Mouse (Mus musculus) CD4-positive, CD25-positive, alpha-beta regulatory T cell (primary cell): ENCODE results near the gene Ccl17. TPM values are rescaled to one million over a fixed set of nuclear protein-coding genes. Genes with fewer than 3 reads are reported as not detected.

Experiments used
- polyA plus RNA-seq: library from polyadenylated mRNA; unstranded; fragments of 100-300 nt; shearing (Covaris generic); gene quantifications from one replicate; pipeline ENCODE4 v1.2.1, GENCODE M21; 2017

Ccl17 gene
- polyA plus RNA-seq: not detected

GRCm38 (mm10) chr8:94810153-94810552, at the start of gene Ccl17:
Gene Ccl17 (plus strand): TSS chr8:94810453.

GRCm38 (mm10) chr8:94771941-94772670, 38.1 kb upstream of the Ccl17 start, which contains the start of gene Cx3cl1:
Gene Cx3cl1 (plus strand): TSS chr8:94772009.

GRCm38 (mm10) chr8:94837662-94838574, 27.7 kb downstream of the Ccl17 start, which contains the start of the genes Coq9 and Ciapin1:
Gene Coq9 (plus strand): TSS chr8:94838321.
Gene Ciapin1 (minus strand): TSS chr8:94838358.

GRCm38 (mm10) chr8:94857346-94858173, 47.3 kb downstream of the Ccl17 start, which contains the start of gene Polr2c:
Gene Polr2c (plus strand): TSS chr8:94857450.

Other genes with a start within 250 kb of the Ccl17 start
- 61.6 TPM for gene Rspry1, start 208.5 kb upstream of the Ccl17 start, polyA plus RNA-seq
- 82.1 TPM for gene Fam192a, start 208.5 kb upstream of the Ccl17 start, polyA plus RNA-seq
- 191 TPM for gene Arl2bp, start 143.9 kb upstream of the Ccl17 start, polyA plus RNA-seq
- gene Pllp, start 114.2 kb upstream of the Ccl17 start, polyA plus RNA-seq: not detected
- not detected for gene Ccl22, start 64.9 kb upstream of the Ccl17 start, polyA plus RNA-seq
- 0.31 TPM for gene Cx3cl1, start 38.4 kb upstream of the Ccl17 start, polyA plus RNA-seq
- 66.1 TPM for gene Coq9, start 27.9 kb downstream of the Ccl17 start, polyA plus RNA-seq
- 91.4 TPM for gene Ciapin1, start 27.9 kb downstream of the Ccl17 start, polyA plus RNA-seq
- gene Polr2c, start 47.0 kb downstream of the Ccl17 start, polyA plus RNA-seq: 105 TPM
- 3.1 TPM for gene Dok4, start 65.9 kb downstream of the Ccl17 start, polyA plus RNA-seq
- 0.87 TPM for gene Ccdc102a, start 107.6 kb downstream of the Ccl17 start, polyA plus RNA-seq
- not detected for gene Adgrg5, start 113.2 kb downstream of the Ccl17 start, polyA plus RNA-seq
- 4.9 TPM for gene Adgrg1, start 164.3 kb downstream of the Ccl17 start, polyA plus RNA-seq
- gene Adgrg3, start 207.2 kb downstream of the Ccl17 start, polyA plus RNA-seq: 0.48 TPM
- not detected for gene Drc7, start 244.7 kb downstream of the Ccl17 start, polyA plus RNA-seq